Mouse (Mus musculus) stomach, postnatal 0 days (tissue): ENCODE measurements around the gene Rprd1b.

Experiments
- CTCF ChIP-seq: IDR thresholded peaks from 2 replicates; pipeline ENCODE4 v1.5.1; 2016; ENCODE audit warnings: antibody characterized with exemption, low read depth, mild to moderate bottlenecking, moderate library complexity
- EP300 ChIP-seq: optimal IDR thresholded peaks from 2 replicates; pipeline ENCODE3; 2016; ENCODE audit warnings: antibody characterized with exemption

- TF ChIP-seq CTCF (no peak), EP300 (no peak)
These were observed 37.3 kb upstream of the Rprd1b start for GRCm38 (mm10) chr2:157991026-157991425.
